Mouse (Mus musculus) neural tube, embryonic 11.5 days (tissue): ENCODE data around the gene 1700003E16Rik. TPM values are rescaled to one million over a fixed set of nuclear protein-coding genes. Genes with fewer than 3 reads are reported as not detected.

Source experiments
- ATAC-seq: fragments of 200-750 bp; cut with Nextera tagmentation; 2 replicates; pipeline ENCODE4 v1.8.0; 2017; ENCODE audit warnings: moderate number of reproducible peaks, mild to moderate bottlenecking, moderate TSS enrichment, moderate library complexity; ENCODE audit not compliant: insufficient read depth, low FRiP score, low TSS enrichment
- DNase-seq: peaks from one replicate; pipeline ENCODE4 v3.0.0-alpha.2; 2015; ENCODE audit warnings: low spot score
- H3K27ac ChIP-seq: fragments of 300-500 bp; sonication (generic); 2 replicates; pipeline ENCODE4 v1.5.1; 2014; ENCODE audit warnings: low read depth, mild to moderate bottlenecking, low read length
- H3K27me3 ChIP-seq: fragments of 300-500 bp; sonication (generic); 2 replicates; pipeline ENCODE4 v1.6.1; 2014; ENCODE audit warnings: mild to moderate bottlenecking, low read length, mixed read lengths; ENCODE audit not compliant: control insufficient read depth, insufficient read depth
- H3K36me3 ChIP-seq: fragments of 300-500 bp; sonication (generic); 2 replicates; pipeline ENCODE4 v1.6.1; 2014; ENCODE audit warnings: mild to moderate bottlenecking, low read length, moderate library complexity, mixed read lengths; ENCODE audit not compliant: control insufficient read depth, insufficient read depth
- H3K4me1 ChIP-seq: fragments of 300-500 bp; sonication (generic); 2 replicates; pipeline ENCODE4 v1.6.1; 2014; ENCODE audit warnings: low read length, mixed read lengths; ENCODE audit not compliant: control insufficient read depth, insufficient read depth
- H3K4me2 ChIP-seq: fragments of 300-500 bp; sonication (generic); 2 replicates; pipeline ENCODE4 v1.6.1; 2014; ENCODE audit warnings: low read depth, mild to moderate bottlenecking, moderate library complexity
- H3K4me3 ChIP-seq: fragments of 300-500 bp; sonication (generic); 2 replicates; pipeline ENCODE4 v1.5.1; 2014; ENCODE audit warnings: low read depth, low read length
- H3K9ac ChIP-seq: fragments of 300-500 bp; sonication (generic); 2 replicates; pipeline ENCODE4 v1.6.1; 2014; ENCODE audit warnings: mild to moderate bottlenecking, low read length
- H3K9me3 ChIP-seq: fragments of 300-500 bp; sonication (generic); 2 replicates; pipeline ENCODE4 v1.6.1; 2016; ENCODE audit warnings: low read length; ENCODE audit not compliant: control insufficient read depth
- WGBS: fragments of 180-500 bp; shearing (Covaris S2); extraction: QIAGEN DNeasy Blood & Tissue Kit; methylation state at CpG from one replicate; pipeline ENCODE4 v1.1.7; 2014; 5-methylcytosine and 5-hydroxymethylcytosine counted together
- polyA plus RNA-seq: library from polyadenylated mRNA; unstranded; fragments of >200 nt; fragmentation: Nextera tagmentation; extraction: Ambion mirVana; gene quantifications from 2 replicates; pipeline ENCODE4 v1.2.1, GENCODE M21; 2014

Gene 1700003E16Rik
- 1.4 and 1.5 TPM in 2 replicates for polyA plus RNA-seq

DNA sequence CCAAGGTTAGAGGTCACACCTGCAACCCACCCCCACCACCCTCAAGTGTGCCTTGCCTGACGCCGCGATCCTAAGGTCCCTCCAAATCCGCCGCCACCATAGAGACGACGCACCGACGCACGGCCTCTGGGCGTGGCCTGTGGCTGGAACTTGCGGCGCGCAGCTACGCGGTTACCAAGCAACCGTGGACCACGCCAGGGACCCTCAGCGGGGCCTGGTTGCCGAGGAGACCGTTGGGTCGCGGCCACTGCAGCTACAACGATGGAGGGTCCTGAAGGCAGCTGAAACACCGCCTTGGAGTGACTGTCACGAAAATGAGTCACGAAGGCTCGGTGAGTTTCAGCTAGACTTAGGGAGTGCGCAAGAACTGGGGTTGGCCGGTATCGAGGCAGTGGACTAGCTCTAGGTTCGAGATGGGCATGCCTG lies at the start of gene 1700003E16Rik, which contains the start of gene Wdr54:
Gene 1700003E16Rik, plus strand, starts transcription at position 146 of the 426 bp plus-strand sequence.
Gene Wdr54, minus strand, starts transcription at position 139 of the 426 bp plus-strand sequence.
- H3K9me3 ChIP-seq, result no peaks in the 10 kb centered on the region
- H3K4me1 ChIP-seq, result 0 out of 2 replicates have a peak, but pooled peaks cover 4% of the 10 kb centered on the region
- H3K9ac ChIP-seq, result peak within 1 kb of the TSS; percentile 60
- peaks cover 13% of the 10 kb centered on the region for H3K27me3 ChIP-seq
- peak; percentile 94 for ATAC-seq
- H3K4me3 ChIP-seq, result peak within 1 kb of the TSS; percentile 55
- H3K4me2 ChIP-seq, result peak within 1 kb of the TSS; percentile 91
- peak; percentile 93 for DNase-seq
- H3K36me3 ChIP-seq, result peaks cover 4% of the 10 kb centered on the region; the same call in 1 of the 2 replicates
- 2% methylated on average over 32 of the region's 32 CpGs for WGBS
- 0 out of 2 replicates have a peak within 1 kb of the TSS, but pooled peaks have one; percentile 28 for H3K27ac ChIP-seq

DNA sequence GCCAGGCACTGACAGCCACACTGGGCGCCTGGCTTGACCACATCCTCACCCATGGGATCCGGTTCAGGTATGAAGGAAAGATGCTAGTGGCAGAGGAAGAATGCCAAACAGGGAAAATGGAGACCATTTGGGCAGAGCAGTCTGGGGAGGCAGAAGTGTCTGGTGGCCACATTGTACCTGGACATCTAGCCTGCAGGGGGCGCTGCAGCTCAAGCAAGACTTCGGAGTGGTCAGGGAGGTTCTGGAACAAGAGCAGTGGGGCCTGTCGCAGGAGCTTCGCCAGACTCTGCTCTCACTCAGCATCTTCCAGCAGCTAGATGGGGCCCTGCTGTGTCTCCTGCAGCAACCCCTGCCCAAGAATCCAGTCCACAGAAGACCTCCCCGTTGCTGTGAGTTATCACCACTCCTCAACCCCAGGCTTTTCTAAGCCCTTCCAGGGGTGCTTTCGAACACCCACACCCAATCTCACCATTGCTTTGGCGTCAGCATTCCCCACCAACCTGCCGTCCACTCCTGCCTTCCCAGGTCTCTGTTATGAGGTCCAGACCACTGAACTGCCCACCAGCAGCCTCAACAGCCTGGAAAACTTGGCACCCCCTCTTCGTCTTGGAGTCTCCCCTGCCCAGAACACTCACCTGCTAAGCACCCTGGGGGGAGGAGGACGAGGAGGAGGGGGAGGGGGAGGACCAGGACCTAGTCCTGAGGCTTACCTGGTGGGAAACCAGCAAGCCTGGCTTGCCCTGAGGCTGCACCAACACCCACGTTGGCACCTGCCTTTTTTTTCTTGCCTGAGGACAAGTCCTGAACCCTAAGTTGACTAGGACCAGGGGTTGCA lies 48.4 kb upstream of the 1700003E16Rik start:
- no peaks in the 10 kb centered on the region for H3K9me3 ChIP-seq
- WGBS, result 36% methylated on average over 13 of the region's 13 CpGs
- H3K4me2 ChIP-seq, result peak overlapping the region; percentile 86
- H3K9ac ChIP-seq, result peak overlapping the region; percentile 92
- H3K27ac ChIP-seq, result no peak overlapping the region
- ATAC-seq (peak; percentile 40; the same call in 1 of the 2 replicates), DNase-seq (peak; percentile 82)
- H3K4me1 ChIP-seq, result peaks cover 12% of the 10 kb centered on the region
- H3K4me3 ChIP-seq, result peak overlapping the region; percentile 89; the same call in 1 of the 2 replicates
- H3K36me3 ChIP-seq, result peaks cover 2% of the 10 kb centered on the region; the same call in 1 of the 2 replicates
- 0 out of 2 replicates have a peak, but pooled peaks cover 2% of the 10 kb centered on the region for H3K27me3 ChIP-seq

DNA sequence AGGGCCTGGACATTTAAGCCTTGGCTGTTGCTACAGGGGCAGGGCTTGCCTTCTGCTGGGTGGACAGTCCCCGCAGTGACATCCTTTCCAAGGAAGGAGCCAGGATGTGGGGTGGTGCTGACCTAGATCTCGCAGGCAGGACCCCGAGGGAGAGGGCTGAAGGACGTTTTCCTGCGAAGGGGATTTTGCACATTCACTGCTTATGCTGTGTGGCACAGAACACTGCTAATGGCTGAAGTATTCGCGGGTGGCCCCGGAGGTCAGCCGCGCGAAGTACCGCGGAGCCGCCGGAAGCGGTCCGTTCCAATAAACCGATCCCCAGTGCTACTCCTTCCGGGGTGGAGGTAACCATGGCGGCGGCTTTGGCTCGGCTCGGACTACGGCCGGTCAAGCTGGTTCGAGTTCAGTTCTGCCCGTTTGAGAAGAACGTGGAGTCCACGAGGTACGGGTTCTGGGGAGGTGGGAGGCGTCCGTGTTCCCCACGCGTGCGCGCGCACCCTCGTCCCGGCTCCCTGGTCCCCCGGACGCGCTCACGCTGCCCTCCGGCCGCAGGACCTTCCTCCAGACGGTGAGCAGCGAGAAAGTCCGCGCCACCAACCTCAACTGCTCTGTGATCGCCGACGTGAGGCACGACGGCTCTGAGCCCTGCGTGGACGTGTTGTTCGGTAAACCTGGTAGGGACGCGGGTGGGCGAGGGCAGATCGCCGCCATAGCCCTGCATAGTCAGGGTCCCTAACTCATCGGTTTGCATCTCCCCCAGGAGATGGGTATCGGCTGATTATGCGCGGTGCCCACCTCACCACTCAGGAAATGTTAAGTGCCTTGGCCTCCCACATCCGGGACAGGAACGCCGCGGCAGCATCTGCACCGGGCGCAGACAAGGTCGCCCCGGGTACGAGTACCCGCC lies 47.2 kb upstream of the 1700003E16Rik start, which contains the start of gene Mrpl53:
Gene Mrpl53, plus strand, starts transcription at position 279 of the 907 bp plus-strand sequence.
- H3K4me1 ChIP-seq, result peaks cover 12% of the 10 kb centered on the region
- no peaks in the 10 kb centered on the region for H3K27me3 ChIP-seq
- DNase-seq (peak; percentile 85), ATAC-seq (peak; percentile 89)
- WGBS, result under 1% methylated on average over 76 of the region's 76 CpGs
- peak within 1 kb of the TSS; percentile 89 for H3K4me3 ChIP-seq
- H3K9me3 ChIP-seq, result no peaks in the 10 kb centered on the region
- peak within 1 kb of the TSS; percentile 70 for H3K27ac ChIP-seq
- H3K9ac ChIP-seq, result peak within 1 kb of the TSS; percentile 92
- peak within 1 kb of the TSS; percentile 86 for H3K4me2 ChIP-seq
- H3K36me3 ChIP-seq, result peaks cover 2% of the 10 kb centered on the region; the same call in 1 of the 2 replicates

DNA sequence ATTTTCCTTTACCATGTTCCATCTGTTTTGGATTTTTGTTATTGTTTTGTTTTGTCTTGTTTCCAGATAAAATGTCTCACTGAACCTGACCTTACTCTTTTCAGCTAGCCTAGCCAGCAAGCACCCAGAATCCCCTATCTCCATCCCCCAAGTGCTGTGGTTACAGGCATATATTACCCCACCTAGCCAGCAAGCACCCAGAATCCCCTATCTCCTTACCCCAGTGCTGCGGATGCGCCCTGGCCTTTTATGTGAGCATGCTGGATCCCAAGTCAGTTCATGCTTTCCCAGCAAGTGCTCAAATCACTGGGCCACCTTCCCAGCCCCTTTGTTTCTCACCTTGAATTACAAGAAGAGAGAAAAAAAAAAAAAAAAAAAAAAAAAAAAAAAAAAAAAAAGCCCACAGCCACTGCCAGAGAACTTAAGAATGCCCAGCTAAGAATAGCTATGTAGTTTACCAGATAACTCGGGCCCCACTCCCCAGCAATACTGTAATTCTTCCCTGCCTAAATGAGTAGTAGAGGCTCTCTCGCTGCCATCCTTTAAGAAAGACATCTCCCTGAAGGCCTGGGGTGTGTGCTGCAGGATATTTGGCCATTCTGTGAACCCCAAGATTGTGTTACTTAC lies 44.6 kb upstream of the 1700003E16Rik start:
- WGBS, result 91% methylated on average over 4 of the region's 4 CpGs
- Histone ChIP-seq H3K27me3 (no peaks in the 10 kb centered on the region), H3K4me1 (peaks cover 19% of the 10 kb centered on the region), H3K9me3 (no peaks in the 10 kb centered on the region), H3K4me3 (no peak overlapping the region), H3K9ac (no peak overlapping the region), H3K4me2 (no peak overlapping the region), H3K36me3 (peaks cover 2% of the 10 kb centered on the region; the same call in 1 of the 2 replicates), H3K27ac (no peak overlapping the region)
- DNase-seq (no peak), ATAC-seq (no peak)

DNA sequence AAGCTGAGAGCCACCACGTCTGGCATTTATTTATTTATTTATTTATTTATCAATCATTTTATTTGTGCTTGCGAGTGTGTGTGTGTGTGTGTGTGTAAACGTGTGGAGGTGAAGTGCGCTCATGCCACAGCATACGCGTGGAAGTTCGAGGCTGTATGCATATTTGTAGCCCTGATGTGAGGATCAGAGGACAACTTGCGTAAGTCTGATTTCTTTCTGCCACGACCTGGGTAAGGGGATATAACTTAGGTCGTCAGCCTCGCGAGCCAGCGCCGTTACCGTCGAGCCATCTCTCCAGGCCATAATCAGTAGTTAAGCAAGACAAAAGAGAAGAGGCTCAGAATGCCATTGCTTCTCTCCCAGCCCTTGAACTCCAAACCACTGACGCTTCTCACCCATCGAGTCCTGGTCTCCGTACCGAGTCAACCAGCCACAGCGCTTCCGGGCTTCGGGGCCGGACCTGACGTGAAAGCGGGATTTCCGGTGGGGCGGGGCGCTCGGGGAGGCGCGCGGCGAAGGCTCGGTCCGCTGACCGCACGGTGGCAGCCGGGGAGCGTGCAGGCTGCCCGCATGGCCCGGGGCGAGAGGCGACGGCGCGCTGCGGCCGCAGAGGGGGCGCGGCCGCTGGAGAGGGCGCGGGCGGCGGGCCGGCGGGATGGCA lies 41.1 kb upstream of the 1700003E16Rik start, which contains the start of gene Mogs:
Gene Mogs, plus strand, starts transcription at position 486 of the 661 bp plus-strand sequence.
- Histone ChIP-seq H3K9ac (peak within 1 kb of the TSS; percentile 91), H3K27me3 (no peaks in the 10 kb centered on the region), H3K4me3 (peak within 1 kb of the TSS; percentile 81), H3K9me3 (no peaks in the 10 kb centered on the region), H3K27ac (peak within 1 kb of the TSS; percentile 83), H3K36me3 (peaks cover 9% of the 10 kb centered on the region), H3K4me1 (peaks cover 24% of the 10 kb centered on the region), H3K4me2 (peak within 1 kb of the TSS; percentile 97)
- WGBS, result 2% methylated on average over 48 of the region's 58 CpGs
- DNase-seq (peak; percentile 93), ATAC-seq (peak; percentile 80)

DNA sequence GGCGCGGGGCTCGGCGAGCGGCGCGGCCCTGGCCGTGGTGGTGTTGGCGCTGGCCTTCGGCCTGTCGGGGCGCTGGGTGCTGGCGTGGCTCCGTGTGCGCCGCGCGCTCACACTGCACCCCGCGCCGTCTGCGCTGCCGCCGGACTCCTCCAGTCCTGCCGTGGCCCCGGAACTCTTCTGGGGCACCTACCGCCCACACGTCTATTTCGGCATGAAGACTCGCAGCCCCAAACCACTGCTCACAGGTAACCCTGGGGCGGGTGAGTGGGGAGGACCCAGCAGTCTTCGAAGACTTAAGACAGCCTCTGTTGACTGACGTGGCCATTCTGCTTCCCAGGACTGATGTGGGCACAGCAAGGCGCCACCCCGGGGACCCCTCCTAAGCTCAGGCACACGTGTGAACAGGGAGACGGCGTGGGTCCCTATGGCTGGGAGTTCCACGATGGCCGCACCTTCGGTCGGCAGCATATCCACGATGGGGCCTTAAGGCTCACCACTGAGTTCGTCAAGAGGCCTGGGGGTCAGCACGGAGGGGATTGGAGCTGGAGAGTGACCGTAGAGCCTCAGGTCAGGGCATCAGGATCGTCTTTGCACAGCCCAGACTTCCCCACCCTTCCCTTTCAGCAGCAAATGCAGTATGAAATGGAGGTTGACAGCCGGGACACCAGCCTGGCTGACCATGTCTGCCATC lies 40.4 kb upstream of the 1700003E16Rik start:
- peak; percentile 2; the same call in 1 of the 2 replicates for ATAC-seq
- Histone ChIP-seq H3K4me3 (peak overlapping the region; percentile 81), H3K9me3 (no peaks in the 10 kb centered on the region), H3K4me1 (peaks cover 24% of the 10 kb centered on the region), H3K9ac (peak overlapping the region; percentile 91), H3K27me3 (no peaks in the 10 kb centered on the region), H3K4me2 (peak overlapping the region; percentile 97), H3K36me3 (peaks cover 9% of the 10 kb centered on the region), H3K27ac (peak overlapping the region; percentile 83)
- 2% methylated on average over 43 of the region's 48 CpGs for WGBS
- DNase-seq, result no peak

DNA sequence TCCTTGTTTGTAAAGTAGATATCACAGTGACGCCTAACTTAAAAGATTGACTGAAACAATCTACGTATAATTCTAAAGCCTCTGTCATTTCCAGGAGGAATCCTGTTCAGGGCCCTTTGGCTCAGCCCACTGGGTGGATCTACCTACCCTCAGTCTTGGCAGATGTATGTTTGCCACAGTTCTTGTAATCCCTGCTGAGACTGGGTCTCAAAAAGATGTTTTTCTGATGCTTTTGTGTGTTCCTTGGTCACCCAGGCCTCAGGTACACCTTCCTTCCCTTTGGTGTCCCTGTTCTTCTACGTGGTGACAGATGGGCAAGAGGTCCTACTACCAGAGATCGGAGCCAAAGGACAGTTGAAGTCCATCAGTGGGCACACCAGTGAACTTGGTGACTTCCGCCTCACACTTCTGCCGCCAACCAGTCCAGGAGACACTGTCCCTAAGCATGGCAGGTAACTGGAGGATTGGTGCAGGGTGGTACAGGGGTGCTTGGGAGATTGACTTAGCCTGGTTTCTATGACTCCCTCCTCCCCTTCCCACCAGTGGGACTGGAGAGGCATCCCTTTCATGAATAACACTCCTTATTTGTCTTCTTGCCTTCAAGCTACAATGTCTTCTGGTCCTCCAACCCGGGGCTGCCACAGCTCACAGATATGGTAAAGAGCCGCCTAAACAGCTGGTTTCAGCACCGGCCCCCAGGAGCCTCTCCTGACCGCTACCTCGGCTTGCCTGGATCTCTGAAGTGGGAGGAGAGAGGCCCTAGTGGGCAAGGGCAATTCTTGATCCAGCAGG lies 39.6 kb upstream of the 1700003E16Rik start:
- Histone ChIP-seq H3K9ac (peak overlapping the region; percentile 91), H3K4me3 (peak overlapping the region; percentile 81), H3K27ac (0 out of 2 replicates have a peak overlapping the region, but pooled peaks have one; percentile 20), H3K9me3 (no peaks in the 10 kb centered on the region), H3K4me1 (peaks cover 24% of the 10 kb centered on the region), H3K36me3 (peaks cover 9% of the 10 kb centered on the region), H3K4me2 (peak overlapping the region; percentile 97), H3K27me3 (no peaks in the 10 kb centered on the region)
- ATAC-seq (no peak), DNase-seq (no peak)
- 84% methylated on average over 11 of the region's 11 CpGs for WGBS
